Mouse (Mus musculus) brain, adult 2 months (tissue): ENCODE results near the gene Slc35e3.
"Not testable (repeated sequence)": the region's sequence is repeated elsewhere in the genome, so short reads cannot be mapped to it uniquely, and the experiment has no call there.

Source experiments
- DNase-seq: peaks from one replicate; pipeline ENCODE4 v3.0.0; 2011; ENCODE audit warnings: low read depth, low spot score

Slc35e3 gene

DNA sequence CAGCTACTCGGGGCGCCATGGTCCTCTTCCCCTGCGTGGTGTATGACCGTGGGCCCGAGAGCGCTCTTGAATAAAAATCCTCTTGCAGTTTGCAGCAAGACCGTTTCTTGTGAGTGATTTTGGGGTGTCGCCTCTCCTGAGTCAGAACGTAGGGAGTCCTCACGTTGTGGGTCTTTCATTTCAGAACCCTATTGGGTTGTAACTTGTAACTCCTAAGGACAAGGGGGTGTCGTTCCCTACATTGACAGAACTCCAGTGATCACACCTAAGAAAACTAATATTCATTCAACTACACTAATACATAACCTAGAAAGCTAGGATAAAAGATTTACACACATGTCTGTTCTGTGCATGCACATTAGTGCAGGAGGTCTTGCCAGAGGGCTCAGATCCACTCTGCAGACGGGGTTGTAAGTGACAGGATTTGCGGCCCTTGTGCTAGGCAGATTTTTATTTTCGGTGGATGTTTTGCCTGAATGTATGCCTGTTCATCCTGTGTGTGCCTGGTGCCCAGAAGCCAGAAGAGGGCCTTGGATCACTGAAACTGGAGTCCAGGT lies 3.7 kb upstream of the Slc35e3 start:
- DNase-seq = no peak

DNA sequence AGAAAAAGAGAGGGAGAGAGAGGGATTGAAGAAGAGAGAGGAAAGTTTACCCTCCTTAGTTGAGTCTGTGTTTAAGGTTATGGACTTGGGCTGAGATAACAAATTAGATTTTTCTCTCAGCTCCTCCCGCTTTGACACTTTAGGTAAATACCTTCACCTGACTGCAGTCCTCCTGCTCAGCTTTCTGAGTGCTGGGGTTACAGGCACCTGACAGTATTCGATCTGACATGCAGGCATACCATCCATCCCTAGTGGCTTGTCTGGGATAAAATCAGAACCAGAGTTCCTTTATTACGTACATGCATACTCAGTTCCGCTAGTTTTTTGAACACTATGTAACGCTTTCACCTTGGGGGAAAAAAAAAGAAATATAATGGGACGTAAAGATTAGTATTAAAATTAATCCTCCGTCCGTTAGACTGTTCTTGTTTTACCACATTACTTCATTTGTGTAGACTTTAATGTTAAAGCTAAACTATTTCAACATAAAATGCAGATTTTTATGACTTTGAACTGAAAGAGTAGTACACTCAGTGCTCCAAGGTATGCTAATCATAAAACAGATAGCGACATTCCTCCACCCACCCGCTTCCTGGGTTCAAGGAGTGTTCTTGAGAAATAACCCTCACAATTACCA lies 3.0 kb upstream of the Slc35e3 start:
- no peak for DNase-seq

DNA sequence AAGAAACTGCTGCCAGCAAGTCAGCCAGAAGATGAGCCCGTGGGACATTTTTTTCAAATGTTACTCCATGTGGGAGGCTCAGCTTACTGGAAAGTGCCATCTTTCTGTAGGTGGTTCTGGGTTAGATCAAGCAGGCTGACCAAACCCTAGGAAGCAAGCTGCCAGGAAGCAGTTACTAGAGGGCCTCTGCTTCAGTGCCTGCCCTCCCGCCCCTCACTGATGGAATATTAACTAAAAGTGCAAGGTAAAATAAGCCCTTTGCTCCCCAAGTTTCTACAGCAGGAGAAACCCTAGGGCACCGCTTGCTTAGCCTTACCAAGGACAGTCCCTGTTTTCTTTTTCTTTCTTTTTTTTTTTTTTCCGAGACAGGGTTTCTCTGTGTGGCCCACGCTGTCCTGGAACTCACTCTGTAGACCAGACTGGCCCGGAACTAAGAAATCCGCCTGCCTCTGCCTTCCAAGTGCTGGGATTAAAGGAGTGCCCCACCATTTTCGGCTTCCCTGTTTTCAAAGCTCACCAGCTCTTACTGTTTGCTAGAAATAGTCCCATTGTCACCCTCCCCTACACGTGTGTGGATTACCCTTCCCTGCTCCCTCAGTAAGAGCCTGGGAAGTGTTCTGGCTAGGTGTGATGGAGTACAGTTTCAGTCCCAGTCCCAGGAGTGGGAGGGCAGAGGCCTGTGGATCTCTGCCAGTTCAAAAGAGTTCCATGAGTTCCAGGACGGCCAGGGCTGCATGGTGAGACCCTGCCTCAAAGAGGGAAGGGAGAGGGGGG lies 2.3 kb upstream of the Slc35e3 start:
- DNase-seq = no peak

DNA sequence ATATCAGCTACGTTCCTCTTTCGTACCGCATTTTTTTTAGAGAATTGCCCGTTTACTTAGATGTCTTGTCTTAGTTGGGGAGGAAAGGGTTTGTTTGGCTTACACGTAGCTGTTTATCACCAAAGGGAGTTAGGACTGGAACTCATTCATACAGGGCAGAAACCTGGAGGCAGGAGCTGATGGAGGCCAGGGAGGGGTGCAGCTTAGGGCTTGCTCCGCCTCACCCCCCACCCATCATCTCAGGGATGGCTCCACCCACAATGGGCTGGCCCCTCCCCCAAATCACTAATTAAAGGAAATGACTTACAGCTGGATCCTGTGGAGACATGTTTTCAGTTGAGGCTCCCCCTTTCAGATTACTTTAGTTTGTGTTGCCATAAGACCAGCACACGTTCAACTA lies 1.5 kb upstream of the Slc35e3 start:
- no peak for DNase-seq

DNA sequence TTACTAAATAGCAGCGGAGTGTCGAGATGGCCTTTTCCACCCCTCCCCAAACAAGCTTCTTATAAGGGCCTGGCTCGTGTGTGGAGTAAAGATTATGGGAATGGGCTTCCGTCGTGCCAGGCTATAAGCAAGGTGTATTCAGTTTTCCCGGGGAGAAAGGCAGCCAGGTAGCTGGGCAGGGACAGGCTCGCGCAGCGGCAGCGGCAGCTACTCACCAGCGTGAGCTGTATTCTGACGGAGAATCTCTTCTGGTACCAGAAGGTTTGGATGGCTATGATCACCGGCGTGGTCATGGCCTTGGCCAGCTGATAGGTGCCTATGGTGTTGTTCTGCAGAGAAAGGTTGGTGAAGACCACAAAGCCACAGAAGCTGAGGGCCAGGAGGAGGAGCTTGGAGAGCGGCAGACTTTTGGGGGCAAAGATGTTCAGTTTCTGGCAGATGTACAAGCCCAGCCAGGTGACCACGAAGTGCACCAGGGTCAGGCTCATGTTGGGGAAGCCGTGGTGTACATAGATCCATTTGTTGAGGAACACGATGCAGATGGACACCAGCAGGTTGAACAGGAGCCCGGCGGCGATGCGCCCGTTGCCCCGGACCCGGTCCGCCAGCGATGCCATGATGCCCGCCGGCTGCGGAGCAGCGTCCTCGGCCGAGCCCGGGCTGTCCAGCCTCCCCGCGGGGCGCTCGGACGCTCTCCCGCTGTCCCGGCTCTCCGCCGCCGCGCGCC lies 432 bp downstream of the Slc35e3 start:
- peak; percentile 27 for DNase-seq

DNA sequence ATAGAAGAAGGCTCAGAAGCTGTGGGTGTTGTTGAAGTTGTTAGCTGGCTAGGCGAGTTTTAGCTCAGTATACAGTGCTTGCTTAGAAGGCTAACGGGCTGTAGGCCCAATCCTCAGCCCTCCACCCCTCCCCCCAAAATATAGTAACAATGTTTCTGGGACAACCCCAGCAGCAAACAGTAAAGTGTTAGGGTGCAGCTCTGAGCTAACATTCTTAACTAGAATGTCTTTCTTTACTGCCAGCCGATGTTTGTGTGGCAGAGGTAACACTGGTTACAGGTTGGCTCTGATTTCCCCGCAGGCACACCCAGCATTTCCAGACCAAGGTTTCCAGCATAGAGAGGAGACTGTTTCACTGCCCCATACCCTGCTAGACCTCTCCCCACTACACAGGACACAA lies 2.2 kb downstream of the Slc35e3 start:
- no peak for DNase-seq

DNA sequence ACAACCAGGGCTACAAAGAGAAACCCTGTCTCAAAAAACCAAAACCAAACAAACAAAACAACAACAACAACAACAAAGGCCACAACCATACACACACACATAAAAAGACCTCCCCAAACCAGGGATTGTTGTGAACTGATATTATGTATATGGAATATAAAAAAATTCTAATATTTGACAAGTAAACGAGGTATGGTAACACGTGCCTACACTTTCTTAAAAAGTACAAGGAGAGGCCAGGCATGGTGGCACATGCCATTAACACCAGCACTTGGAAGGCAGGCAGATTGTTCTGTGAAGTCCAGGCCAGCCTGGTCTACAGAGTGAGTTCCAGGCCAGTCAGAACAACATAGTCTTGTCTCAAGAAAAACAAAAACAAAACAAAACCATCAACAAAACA lies 3.0 kb downstream of the Slc35e3 start:
- no peak for DNase-seq

DNA sequence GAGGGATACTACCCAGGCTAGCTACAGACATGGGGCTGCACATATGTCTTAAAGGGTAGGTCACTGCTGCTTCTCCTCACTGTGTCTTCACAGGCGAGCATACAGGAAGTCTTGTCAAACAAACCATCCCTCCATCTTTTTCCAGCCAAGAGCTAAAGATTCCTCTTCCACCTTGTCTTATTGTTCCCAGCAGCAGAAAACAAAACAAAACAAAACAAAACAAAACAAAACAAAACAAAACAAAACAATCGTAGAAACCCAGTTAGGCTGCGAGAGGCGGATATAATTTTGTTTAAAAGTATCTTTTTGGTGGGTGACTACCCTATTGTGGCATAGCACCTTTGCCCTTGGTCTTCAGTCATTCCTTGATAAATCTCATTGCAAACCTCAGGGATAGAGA lies 3.5 kb downstream of the Slc35e3 start:
- DNase-seq = no peak

DNA sequence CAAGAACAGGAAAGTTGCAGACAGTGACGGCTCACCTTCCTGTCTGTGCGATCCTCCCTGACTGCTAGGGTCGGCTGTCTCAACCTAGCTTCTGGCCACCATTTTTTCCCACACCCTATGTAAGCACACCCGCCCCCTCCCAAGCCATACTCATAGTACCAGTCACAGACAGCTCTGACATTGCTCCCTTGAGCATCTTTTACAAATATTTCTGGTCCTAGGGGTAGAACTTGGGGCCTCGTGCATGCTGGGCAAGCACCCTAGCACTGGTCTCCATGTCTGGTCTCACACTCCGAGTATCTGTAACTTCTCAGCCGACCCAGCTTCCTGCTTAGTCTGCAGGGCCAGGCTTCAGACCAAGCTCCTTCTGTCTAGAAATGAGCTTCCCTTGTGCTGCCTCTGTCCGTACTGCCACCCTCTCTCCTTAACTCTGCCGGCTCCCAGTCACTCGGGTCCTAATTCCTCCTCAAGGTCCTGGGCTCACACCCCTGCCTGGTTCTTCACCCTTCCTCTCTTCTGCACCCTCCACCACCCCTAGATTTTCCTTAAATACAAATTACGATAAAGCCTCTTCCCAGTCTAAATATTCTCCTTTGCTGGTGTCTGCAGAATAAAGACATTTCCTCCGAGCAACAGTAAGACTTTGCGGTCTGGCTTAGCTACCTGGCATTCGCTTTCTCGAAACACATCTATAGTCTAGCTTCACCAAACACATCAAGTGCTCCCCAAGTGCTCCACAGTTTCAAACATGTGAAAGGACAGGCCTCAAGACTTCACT lies 4.3 kb downstream of the Slc35e3 start:
- DNase-seq = no peak

DNA sequence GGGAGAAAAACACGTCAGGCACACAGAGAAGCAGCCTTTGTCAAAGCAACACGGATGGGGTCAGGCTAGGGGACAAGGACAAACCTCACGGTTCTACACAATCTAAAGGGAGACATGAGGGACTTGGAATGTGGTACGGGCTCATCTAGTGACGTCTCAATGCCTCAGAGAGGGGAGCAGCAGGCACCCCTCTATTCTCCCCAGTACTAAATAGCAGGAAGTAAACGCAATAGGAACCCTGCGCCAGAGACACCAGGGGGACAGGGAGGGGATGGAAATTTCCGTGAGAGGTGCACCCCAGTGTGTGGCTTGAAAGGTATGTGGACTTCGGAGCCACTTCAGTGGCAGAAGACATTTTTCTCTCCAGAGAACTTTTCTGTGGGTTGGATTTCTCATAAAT lies 5.2 kb downstream of the Slc35e3 start:
- no peak for DNase-seq

DNA sequence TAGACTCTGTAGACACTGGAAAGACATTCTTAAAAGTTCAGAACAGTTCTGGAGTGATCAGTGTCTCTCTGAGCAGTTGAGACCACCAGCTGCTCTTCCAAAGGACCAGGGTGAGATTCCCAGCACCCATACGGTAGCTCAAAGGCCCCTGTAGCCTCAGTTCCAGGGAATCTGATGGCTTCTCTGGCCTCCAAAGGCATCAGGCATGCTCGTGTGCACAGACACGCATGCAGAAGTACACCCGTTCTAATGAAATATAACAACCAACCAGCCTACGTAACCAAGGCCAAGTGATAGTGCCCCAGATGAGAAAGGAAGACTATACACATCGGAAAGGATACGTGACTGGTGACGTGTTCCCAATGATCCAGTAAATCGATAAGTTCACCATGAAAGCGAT lies 6.0 kb downstream of the Slc35e3 start:
- DNase-seq = no peak

DNA sequence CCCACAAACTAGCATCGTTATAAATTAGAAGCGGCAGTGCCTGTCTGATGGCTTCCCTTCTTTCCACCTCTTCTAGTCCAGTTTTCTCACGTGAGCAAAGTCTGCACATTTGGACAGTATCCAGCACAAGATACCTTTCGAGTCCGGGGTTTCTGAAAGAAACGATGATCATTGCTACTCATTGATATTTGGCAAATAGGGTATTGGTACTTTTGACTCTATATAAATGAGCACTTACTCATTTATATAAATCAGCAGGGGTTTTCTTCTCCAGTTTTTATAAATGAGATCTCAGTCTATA lies 6.6 kb downstream of the Slc35e3 start:
- no peak for DNase-seq

DNA sequence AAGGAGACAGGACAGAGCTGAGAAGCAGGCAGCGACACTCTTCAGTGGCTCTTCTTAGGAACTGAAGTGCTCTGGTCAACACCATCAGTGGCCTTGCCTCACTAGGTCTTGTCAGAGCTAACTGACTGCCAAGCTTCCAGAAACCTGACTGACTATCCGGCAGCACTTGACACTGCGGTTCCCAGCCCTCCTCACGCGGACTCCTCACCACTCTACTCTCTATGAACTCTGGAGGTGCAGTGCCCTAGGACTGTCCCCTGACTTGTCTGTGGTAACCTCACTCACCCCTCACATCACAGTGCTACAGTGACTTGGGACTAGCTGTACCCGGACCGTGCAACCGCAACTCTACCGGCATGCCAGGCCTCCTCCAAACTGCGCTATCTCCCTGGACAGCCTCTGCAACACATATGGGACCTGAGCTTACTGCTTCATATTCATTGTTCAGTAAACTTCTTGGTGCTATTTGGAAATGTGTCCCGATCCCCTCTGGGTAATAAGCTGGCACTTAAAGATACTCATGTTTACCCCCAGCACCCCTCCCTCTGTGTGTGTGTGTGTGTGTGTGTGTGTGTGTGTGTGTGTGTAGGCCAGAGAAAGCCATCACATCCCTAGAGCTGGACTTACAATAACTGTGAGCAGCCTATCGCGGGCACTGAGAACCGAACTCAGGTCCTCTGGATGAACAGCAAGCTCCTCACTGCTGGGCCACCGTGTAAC lies 7.1 kb downstream of the Slc35e3 start:
- DNase-seq = no peak

DNA sequence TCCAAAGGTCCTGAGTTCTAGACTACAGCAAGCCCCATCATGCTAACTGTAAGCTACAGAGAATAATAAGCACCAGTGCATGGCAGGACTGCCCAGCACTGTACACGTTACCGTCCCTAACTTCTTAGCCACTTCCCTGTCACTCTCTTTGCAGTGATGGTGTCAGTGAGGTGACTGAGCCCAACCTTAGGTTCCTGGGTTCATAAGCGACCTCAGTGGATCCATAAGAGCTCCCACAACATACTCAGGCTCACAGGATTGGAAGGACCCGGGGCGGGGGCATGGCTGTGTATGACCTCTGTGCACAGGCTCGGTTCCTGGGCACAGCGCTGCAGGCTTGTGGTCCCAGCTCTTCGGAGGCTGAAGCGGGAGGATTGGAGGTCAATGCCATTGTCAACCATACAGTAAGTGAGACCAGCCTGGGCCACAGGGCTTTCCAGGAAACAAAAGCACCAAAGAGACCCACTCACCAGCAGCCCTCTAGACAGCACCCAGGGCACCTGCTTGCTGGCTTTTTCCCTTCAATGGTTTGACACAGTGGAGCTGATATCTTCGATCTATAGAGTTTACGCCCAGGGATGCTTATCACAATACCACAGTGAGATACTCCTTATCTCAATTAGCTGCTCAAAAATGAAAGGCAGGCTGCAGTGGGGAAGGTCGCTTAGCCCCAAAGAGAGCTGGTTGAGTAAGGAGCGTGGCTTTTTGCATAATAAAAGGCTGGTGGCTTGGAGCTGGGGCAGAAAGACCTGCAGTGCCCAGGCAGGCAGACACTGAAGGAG lies 7.8 kb downstream of the Slc35e3 start:
- no peak for DNase-seq

DNA sequence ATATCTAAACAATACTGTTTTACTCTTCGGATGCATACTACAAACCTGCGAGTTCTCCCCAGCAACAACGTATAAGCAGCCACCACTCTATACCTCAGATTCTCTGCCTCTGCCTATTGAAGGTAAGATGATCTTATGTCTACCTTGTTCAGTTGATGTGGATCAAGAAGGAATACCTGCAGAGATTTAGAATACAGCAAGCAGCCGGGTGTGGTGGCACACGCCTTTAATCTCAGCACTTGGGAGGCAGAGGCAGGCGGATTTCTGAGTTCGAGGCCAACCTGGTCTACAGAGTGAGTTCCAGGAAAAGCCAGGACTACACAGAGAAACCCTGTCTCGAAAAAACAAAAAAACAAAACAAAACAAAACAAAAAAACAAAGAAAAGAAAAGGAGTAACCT lies 8.7 kb downstream of the Slc35e3 start:
- not testable (repeated sequence) for DNase-seq

DNA sequence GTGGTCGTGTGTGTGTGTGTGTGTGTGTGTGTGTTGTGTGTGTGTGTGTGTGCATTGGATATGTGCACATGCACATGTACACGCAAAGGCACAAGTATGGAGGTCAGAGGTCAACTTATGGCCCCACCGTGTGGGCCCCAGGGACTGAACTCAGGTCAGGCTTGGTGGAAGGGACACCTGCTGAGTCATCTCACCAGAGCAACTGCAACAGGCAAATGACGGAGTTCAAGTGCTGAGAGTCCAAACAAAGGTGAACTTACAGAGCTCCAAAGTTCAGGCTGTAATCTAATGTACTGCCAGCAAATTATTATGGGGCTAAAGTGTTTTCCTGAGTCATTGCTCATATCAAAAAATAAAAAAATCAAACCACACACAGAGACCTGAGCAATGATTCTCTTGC lies 9.1 kb downstream of the Slc35e3 start:
- no peak for DNase-seq

DNA sequence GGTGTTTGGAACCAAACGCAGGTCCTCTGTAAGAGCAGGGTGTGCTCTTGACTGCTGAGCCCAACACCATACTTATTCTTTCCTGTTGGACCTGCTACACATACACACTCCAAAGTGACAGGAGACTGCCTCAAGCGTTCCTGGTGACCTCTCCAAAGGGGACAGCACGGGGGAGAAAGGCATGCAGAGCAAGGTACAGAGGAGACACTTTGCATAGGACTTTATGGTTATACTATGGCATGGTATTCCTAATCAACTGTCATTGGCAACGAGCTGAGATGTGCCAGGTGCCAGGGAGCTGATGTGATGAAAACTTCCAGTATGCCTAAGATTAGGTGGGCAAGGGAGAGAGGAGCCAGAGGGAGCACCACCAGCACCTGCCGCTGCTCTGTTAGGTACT lies 9.6 kb downstream of the Slc35e3 start:
- DNase-seq = no peak

DNA sequence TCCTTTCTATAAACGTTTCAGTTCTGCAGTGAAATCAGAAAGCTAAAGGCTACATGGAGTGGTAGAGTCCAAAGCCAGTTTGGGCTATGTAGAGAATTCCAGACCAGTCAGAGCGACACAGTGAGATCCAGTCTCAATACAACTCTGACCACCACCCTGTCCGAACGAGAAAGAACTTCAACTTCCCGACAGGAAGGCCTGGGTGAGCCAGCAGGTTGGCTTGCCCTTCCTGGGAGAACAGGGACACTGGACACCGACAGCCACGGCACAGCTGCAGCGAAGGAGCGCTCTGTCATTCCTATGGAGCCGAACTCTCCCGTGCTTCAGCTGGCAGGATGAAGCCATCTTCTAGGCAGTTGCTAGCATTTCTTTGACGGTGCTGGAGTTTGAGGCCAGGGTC lies 10.8 kb downstream of the Slc35e3 start:
- not testable (repeated sequence) for DNase-seq

DNA sequence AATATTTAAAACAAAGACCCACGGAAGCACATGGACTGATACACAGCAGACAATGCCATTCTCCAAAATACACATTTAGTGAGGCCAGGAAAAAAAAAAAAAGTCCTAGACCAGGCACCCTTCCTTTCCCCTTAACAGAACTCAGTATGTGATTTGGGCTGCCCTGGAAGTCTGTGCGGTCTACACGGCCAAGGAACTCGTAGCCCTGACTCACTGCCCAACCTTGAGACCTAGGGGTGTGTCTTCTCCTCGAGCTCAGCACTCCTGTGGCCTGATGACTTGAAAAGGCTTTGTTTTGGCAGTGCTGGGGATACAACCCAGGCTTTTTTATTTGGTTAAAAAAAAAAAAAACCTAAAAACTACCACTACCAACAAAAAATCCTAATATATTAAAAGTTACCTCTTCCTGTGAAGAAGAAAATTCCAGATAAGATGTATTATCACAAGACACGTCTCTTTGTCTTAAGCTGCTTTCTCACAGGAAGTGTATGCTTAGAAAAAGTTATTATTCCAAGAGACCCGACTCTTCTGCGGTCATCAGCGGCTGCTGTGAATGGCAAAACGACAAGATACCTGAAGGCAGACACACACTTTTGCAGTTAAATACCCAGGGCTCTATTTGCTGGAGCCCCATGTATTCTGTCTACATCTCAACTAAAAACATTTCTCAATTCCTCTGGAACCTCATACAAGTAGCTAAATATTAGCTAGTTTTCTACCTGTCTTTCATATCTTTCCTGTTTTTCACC lies 11.9 kb downstream of the Slc35e3 start:
- not testable (repeated sequence) for DNase-seq

DNA sequence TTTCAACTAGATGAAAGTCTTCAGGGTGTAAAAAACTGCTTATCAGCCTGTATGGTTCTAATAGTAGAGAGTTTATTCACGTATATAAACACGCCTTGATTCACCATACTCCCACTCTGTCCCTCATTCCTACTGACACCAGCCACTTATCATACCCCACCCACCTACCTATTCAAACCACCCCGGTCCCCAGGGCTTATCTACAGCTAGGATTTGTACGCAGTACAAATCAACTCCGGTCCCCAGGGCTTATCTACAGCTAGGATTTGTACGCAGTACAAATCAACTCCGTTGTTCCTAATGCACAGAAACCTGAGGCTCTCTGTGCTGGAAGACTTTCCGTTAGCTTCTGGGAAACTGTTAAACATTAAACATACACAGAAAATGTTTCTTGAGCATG lies 12.5 kb downstream of the Slc35e3 start:
- DNase-seq = not testable (repeated sequence)
